Mouse (Mus musculus) midbrain, embryonic 13.5 days (tissue): ENCODE measurements at regions not wholly inside any gene's neighbourhood (a gene's known extent, or its start where the extent isn't known, plus 50 kb on each side); places are given as distances from the start of the nearest gene placed in this dataset.

Experiments used
- ATAC-seq: fragments of 200-750 bp; cut with Nextera tagmentation; 2 replicates; pipeline ENCODE4 v1.8.0; 2017; ENCODE audit warnings: mild to moderate bottlenecking, moderate TSS enrichment, moderate library complexity
- H3K27ac ChIP-seq: fragments of 300-500 bp; sonication (generic); 2 replicates; pipeline ENCODE4 v1.5.1; 2015; ENCODE audit warnings: inconsistent platforms, mild to moderate bottlenecking, moderate library complexity
- H3K27me3 ChIP-seq: fragments of 300-500 bp; sonication (generic); 2 replicates; pipeline ENCODE4 v1.6.1; 2015; ENCODE audit warnings: mild to moderate bottlenecking, inconsistent platforms
- H3K36me3 ChIP-seq: fragments of 300-500 bp; sonication (generic); 2 replicates; pipeline ENCODE4 v1.6.1; 2015; ENCODE audit warnings: mild to moderate bottlenecking, inconsistent platforms
- H3K4me1 ChIP-seq: fragments of 300-500 bp; sonication (generic); replicated peaks from 2 replicates; pipeline ENCODE4 v1.6.1; 2015; ENCODE audit warnings: inconsistent platforms
- H3K4me2 ChIP-seq: fragments of 300-500 bp; sonication (generic); replicated peaks from 2 replicates; pipeline ENCODE4 v1.6.1; 2015; ENCODE audit warnings: moderate library complexity, mild to moderate bottlenecking, inconsistent platforms
- H3K4me3 ChIP-seq: fragments of 300-500 bp; sonication (generic); replicated peaks from 2 replicates; pipeline ENCODE4 v1.5.1; 2015; ENCODE audit warnings: mild to moderate bottlenecking, inconsistent platforms
- H3K9ac ChIP-seq: fragments of 300-500 bp; sonication (generic); replicated peaks from 2 replicates; pipeline ENCODE4 v1.6.1; 2015; ENCODE audit warnings: mild to moderate bottlenecking, inconsistent platforms
- H3K9me3 ChIP-seq: fragments of 300-500 bp; sonication (generic); 2 replicates; pipeline ENCODE4 v1.6.1; 2016; ENCODE audit warnings: mild to moderate bottlenecking, inconsistent platforms
- WGBS: fragments of 180-500 bp; shearing (Covaris S2); methylation state at CpG from one replicate; pipeline ENCODE4 v1.1.7; 2015; 5-methylcytosine and 5-hydroxymethylcytosine counted together

DNA sequence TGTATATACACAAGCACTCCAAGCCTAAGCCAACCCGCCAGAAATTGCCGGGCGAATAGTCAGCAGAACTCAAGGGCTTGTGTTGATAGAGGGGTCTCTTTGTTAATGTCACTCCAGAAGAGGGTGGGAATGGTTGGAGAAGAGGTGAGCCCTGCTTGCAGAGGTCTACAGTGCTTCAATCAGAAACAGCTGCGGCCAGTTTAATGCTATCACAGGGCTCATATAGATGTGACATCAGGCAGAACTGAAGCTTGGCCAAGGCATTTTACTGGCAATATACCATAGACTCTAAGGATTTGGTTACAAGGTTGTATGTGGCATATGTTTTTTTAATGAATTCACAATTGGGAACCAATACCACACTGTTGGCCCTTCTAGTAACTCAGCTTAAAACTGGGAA lies 787.4 kb downstream of the 5730522E02Rik start:
- no peak overlapping the region for H3K4me2 ChIP-seq
- no peaks in the 10 kb centered on the region for H3K27me3 ChIP-seq
- H3K36me3 ChIP-seq: no peaks in the 10 kb centered on the region
- H3K4me1 ChIP-seq: no peaks in the 10 kb centered on the region
- no peak overlapping the region for H3K27ac ChIP-seq
- no peak for ATAC-seq
- no peaks in the 10 kb centered on the region for H3K9me3 ChIP-seq
- 98% methylated on average over 4 of the region's 4 CpGs for WGBS
- H3K9ac ChIP-seq: no peak overlapping the region
- no peak overlapping the region for H3K4me3 ChIP-seq

GRCm38 (mm10) chr11:25421486-25421885 lies 789.1 kb downstream of the 5730522E02Rik start:
- Histone ChIP-seq H3K9ac (no peak overlapping the region), H3K9me3 (no peaks in the 10 kb centered on the region), H3K4me1 (no peaks in the 10 kb centered on the region), H3K4me3 (no peak overlapping the region), H3K27me3 (no peaks in the 10 kb centered on the region), H3K4me2 (no peak overlapping the region), H3K36me3 (no peaks in the 10 kb centered on the region), H3K27ac (no peak overlapping the region)
- ATAC-seq: no peak

- Histone ChIP-seq H3K9me3 (no peaks in the 10 kb centered on the region), H3K27me3 (no peaks in the 10 kb centered on the region), H3K4me1 (no peaks in the 10 kb centered on the region), H3K4me2 (no peak overlapping the region), H3K27ac (no peak overlapping the region), H3K9ac (no peak overlapping the region), H3K36me3 (no peaks in the 10 kb centered on the region), H3K4me3 (no peak overlapping the region)
- no peak for ATAC-seq
- 84% methylated on average over 4 of the region's 4 CpGs for WGBS
Observed at GRCm38 (mm10) chr11:25410403-25411090, 800.0 kb downstream of the 5730522E02Rik start.

DNA sequence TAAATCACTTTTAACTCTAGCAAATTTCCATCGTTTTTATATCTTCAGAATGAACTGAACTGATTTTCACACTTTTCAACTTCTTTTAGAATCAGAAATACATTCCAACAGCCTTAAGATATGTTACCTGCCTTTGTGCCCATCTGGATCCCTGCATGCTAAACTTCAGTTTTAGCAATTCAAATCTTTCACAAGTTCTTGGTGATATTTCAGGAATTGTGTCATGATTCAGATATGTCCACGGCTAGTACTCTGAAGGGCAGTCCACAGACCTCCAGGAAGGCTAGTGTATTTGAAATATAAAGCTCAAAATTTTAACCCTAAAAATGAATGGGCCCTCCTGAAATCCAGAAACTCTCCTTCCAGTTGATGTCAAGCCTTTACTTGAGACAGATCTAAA lies 818.9 kb downstream of the 5730522E02Rik start:
- H3K27me3 ChIP-seq: no peaks in the 10 kb centered on the region
- no peak for ATAC-seq
- H3K36me3 ChIP-seq: no peaks in the 10 kb centered on the region
- no peak overlapping the region for H3K4me2 ChIP-seq
- WGBS: 74% methylated on average over 2 of the region's 2 CpGs
- H3K9ac ChIP-seq: no peak overlapping the region
- H3K4me3 ChIP-seq: no peak overlapping the region
- H3K9me3 ChIP-seq: no peaks in the 10 kb centered on the region
- no peaks in the 10 kb centered on the region for H3K4me1 ChIP-seq
- no peak overlapping the region for H3K27ac ChIP-seq

- H3K4me1 ChIP-seq: peaks cover 23% of the 10 kb centered on the region
- H3K27ac ChIP-seq: no peak overlapping the region
- H3K27me3 ChIP-seq: no peaks in the 10 kb centered on the region
- H3K36me3 ChIP-seq: no peaks in the 10 kb centered on the region
- 47% methylated on average over 2 of the region's 2 CpGs for WGBS
- H3K4me3 ChIP-seq: no peak overlapping the region
- H3K9me3 ChIP-seq: no peaks in the 10 kb centered on the region
- no peak overlapping the region for H3K9ac ChIP-seq
- H3K4me2 ChIP-seq: no peak overlapping the region
- no peak for ATAC-seq
Observed at GRCm38 (mm10) chr11:25367111-25367510, 843.5 kb downstream of the 5730522E02Rik start.

DNA sequence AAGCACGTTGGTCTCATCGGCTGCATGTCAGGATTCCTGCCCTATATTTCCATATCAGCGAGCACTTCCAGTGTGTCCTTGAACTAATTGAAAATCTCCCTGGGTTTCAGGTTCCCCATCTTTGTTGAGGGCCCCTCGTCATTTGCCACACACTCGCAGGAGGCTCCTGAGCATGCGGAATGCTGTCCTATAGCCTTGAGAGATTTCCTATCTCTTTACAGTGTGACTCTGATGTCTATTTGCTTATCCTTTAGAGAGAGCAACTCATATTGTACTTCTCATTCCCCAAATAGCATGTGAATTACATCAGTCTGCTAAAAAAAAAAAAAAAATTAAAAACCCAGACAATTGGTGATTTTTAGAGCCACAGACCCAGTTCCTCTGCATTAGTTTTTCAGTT lies 845.1 kb downstream of the 5730522E02Rik start:
- peaks cover 23% of the 10 kb centered on the region for H3K4me1 ChIP-seq

GRCm38 (mm10) chr11:25359723-25360122 lies 850.8 kb downstream of the 5730522E02Rik start:
- ATAC-seq: no peak
- 78% methylated on average over 1 of the region's 1 CpGs for WGBS

More for the DNA sequence above, 845.1 kb downstream of the 5730522E02Rik start:
- no peak; the same call in 1 of the 2 replicates for ATAC-seq
- H3K27ac ChIP-seq: peak overlapping the region; percentile 19; the same call in 1 of the 2 replicates
- H3K9me3 ChIP-seq: no peaks in the 10 kb centered on the region
- H3K27me3 ChIP-seq: no peaks in the 10 kb centered on the region
- no peaks in the 10 kb centered on the region for H3K36me3 ChIP-seq
- 33% methylated on average over 6 of the region's 6 CpGs for WGBS
- no peak overlapping the region for H3K9ac ChIP-seq
- no peak overlapping the region for H3K4me2 ChIP-seq
- no peak overlapping the region for H3K4me3 ChIP-seq

GRCm38 (mm10) chr11:25357717-25358411 lies 852.7 kb downstream of the 5730522E02Rik start:
- WGBS: 32% methylated on average over 10 of the region's 10 CpGs
- peak overlapping the region; percentile 77 for H3K27ac ChIP-seq

More at GRCm38 (mm10) chr11:25359723-25360122, 850.8 kb downstream of the 5730522E02Rik start:
- Histone ChIP-seq H3K4me2 (no peak overlapping the region), H3K9me3 (no peaks in the 10 kb centered on the region), H3K27me3 (no peaks in the 10 kb centered on the region), H3K4me3 (no peak overlapping the region), H3K36me3 (no peaks in the 10 kb centered on the region), H3K4me1 (peaks cover 25% of the 10 kb centered on the region), H3K9ac (no peak overlapping the region), H3K27ac (no peak overlapping the region)

DNA sequence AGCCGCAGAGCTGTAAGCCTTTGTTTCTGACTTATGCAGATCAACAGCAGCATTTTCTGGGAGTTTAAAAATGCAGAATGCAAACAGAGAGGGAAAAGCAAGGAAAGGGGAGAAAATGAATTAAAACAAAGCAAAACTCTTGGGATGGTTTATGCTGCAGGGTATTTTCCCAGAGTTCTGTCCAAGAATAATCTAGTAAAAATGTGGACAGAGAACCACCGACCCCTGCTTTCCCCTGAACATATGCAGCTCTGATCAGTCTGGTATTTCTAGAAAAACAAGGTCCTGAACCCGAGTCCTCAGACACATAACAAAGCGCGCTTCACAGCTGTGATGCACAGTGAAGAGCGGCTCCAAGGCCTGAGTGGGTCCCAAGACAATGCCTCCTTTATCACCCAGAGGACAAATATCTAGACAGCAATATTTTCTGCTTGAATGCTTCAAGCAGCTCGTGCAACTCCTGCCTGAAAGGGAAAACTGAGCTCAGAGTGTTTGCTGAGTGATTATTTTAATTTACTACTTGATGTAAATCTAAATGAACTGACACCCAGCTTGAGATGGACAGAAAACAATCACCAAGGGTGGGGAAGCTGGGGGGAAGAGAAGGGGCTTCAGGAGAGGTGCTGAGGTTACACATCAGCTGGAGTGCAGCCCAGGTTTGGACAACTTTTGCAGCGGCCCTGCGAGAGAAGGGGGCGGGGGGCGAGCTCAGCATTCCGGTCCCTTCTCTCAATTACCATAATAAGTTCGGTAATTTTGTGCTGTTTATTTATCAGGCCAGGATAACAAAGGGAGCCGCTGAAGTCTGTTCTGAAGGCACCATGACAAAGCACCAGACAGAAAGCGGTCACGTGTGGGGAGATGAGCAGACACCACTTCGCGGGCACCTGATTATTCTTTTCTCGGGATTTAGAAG lies 853.6 kb downstream of the 5730522E02Rik start:
- Histone ChIP-seq H3K4me3 (peak overlapping the region; percentile 31), H3K27me3 (no peaks in the 10 kb centered on the region), H3K9me3 (no peaks in the 10 kb centered on the region), H3K9ac (peak overlapping the region; percentile 50), H3K4me1 (peaks cover 25% of the 10 kb centered on the region), H3K4me2 (peak overlapping the region; percentile 58), H3K36me3 (no peaks in the 10 kb centered on the region), H3K27ac (peak overlapping the region; percentile 77)
- ATAC-seq: peak; percentile 89
- WGBS: 2% methylated on average over 19 of the region's 19 CpGs

More at GRCm38 (mm10) chr11:25357717-25358411, 852.7 kb downstream of the 5730522E02Rik start:
- Histone ChIP-seq H3K4me3 (peak overlapping the region; percentile 31), H3K4me2 (peak overlapping the region; percentile 58), H3K9me3 (no peaks in the 10 kb centered on the region), H3K36me3 (no peaks in the 10 kb centered on the region), H3K27me3 (no peaks in the 10 kb centered on the region), H3K9ac (peak overlapping the region; percentile 50), H3K4me1 (peaks cover 25% of the 10 kb centered on the region)
- peak; percentile 62 for ATAC-seq

DNA sequence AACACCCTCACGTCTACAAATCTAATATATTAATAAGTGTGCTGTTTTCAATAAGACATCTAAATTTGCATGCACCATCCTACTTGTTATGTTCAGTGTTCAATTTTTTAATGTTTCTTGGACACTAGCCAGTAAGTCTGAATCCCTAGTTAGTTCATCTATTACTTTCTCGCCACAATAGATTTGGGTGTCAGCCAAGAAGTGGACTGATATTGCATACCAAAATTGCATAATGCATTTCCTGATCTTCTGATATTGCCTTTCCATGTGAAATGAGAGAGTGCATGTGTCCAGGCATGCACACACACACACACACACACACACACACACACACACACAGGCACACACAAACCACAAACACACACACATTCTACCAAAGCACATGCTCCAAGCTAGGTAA lies 874.9 kb downstream of the 5730522E02Rik start:
- Histone ChIP-seq H3K36me3 (no peaks in the 10 kb centered on the region), H3K9ac (no peak overlapping the region), H3K4me2 (no peak overlapping the region), H3K4me1 (no peaks in the 10 kb centered on the region), H3K27me3 (no peaks in the 10 kb centered on the region), H3K9me3 (no peaks in the 10 kb centered on the region), H3K27ac (no peak overlapping the region), H3K4me3 (no peak overlapping the region)
- no peak for ATAC-seq
- 65% methylated on average over 2 of the region's 2 CpGs for WGBS

GRCm38 (mm10) chr11:25330696-25331095 lies 879.9 kb downstream of the 5730522E02Rik start:
- Histone ChIP-seq H3K9ac (no peak overlapping the region), H3K27ac (no peak overlapping the region), H3K27me3 (no peaks in the 10 kb centered on the region), H3K9me3 (no peaks in the 10 kb centered on the region), H3K36me3 (no peaks in the 10 kb centered on the region), H3K4me3 (no peak overlapping the region), H3K4me2 (no peak overlapping the region), H3K4me1 (no peaks in the 10 kb centered on the region)
- no peak for ATAC-seq
- 72% methylated on average over 4 of the region's 4 CpGs for WGBS

GRCm38 (mm10) chr11:25322426-25322825 lies 888.1 kb downstream of the 5730522E02Rik start:
- Histone ChIP-seq H3K4me2 (no peak overlapping the region), H3K36me3 (no peaks in the 10 kb centered on the region), H3K9me3 (no peaks in the 10 kb centered on the region), H3K4me1 (no peaks in the 10 kb centered on the region), H3K27ac (no peak overlapping the region), H3K27me3 (no peaks in the 10 kb centered on the region), H3K9ac (no peak overlapping the region), H3K4me3 (no peak overlapping the region)
- ATAC-seq: no peak
